Mouse (Mus musculus): ENCODE results near the gene Kcnk12.

GRCm38 (mm10) chr17:87781244-87781643 is 16.6 kb downstream of the Kcnk12 start:
- TF ChIP-seq CTCF (IDR thresholded peaks at IDR 0.05 in 2 of 3, conservative IDR thresholded peaks at IDR 0.05 in 1 of 3; ENCODE audit: control insufficient read depth in 1 of 3, insufficient read depth in 1 of 3, low read depth in 2 of 3, low read length in 3 of 3, poor library complexity in 1 of 3, severe bottlenecking in 1 of 3), result no peak
- no peak for TF ChIP-seq GATA1 (IDR thresholded peaks at IDR 0.05; ENCODE audit: low read depth, low read length)
- TF ChIP-seq UBTF (IDR thresholded peaks at IDR 0.05; ENCODE audit: borderline replicate concordance, insufficient read depth, low read depth, low read length), result no peak
- TF ChIP-seq POLR2A (IDR thresholded peaks at IDR 0.05; ENCODE audit: control insufficient read depth in 1 of 2, insufficient read depth in 1 of 2, low read depth in 1 of 2, low read length in 2 of 2, poor library complexity in 1 of 2), result no peak
- TF ChIP-seq TBP (IDR thresholded peaks at IDR 0.05; ENCODE audit: low read depth, low read length), result no peak
- TF ChIP-seq KAT2A (conservative IDR thresholded peaks at IDR 0.05; ENCODE audit: low read depth, low read length), result no peak
- no peak for TF ChIP-seq ZNF384 (IDR thresholded peaks at IDR 0.05; ENCODE audit: low read depth, low read length)
- no peak for TF ChIP-seq USF1 (IDR thresholded peaks at IDR 0.05; ENCODE audit: low read depth, low read length)
- no peak for TF ChIP-seq ETS1 (IDR thresholded peaks at IDR 0.05; ENCODE audit: low read depth, low read length)
- no peak for TF ChIP-seq ELF1 (IDR thresholded peaks at IDR 0.05; ENCODE audit: low read depth, low read length)
- no peak for TF ChIP-seq USF2 (IDR thresholded peaks at IDR 0.05; ENCODE audit: borderline replicate concordance in 1 of 2, insufficient read depth in 1 of 2, low read depth in 1 of 2, low read length in 2 of 2)
- TF ChIP-seq TCF12 (IDR thresholded peaks at IDR 0.05; ENCODE audit: low read depth, low read length), result no peak
- TF ChIP-seq CHD1 (IDR thresholded peaks at IDR 0.05; ENCODE audit: low read depth, low read length), result no peak
